In genomic region chr11:78193113-78193512, GRCm38 (mm10) we compare ENCODE assay signal across 9 mouse cellular contexts. TPM values are rescaled to one million over a fixed set of nuclear protein-coding genes. Genes with fewer than 3 reads are reported as not detected.
DNase-seq lines count a peak whose midpoint lies in the region; ATAC-seq lines count a peak whose summit lies in the region.
"Had no signal": no experiment of that assay in that cellular context is flagged by ENCODE, and none has a peak within 500 bp of the region (broad histone marks: within the 10 kb centered on the region; RNA-seq: fewer than 3 reads in every experiment).

TSS of gene Proca1 (plus strand) at chr11:78193392.

- peaks cover 23% of the 10 kb centered on the region for H3K4me1 ChIP-seq in kidney, embryonic 16.5 days (ENCODE audit: insufficient read depth, low read length)
- H3K4me1 ChIP-seq in embryonic facial prominence, embryonic 15.5 days: peaks cover 28% of the 10 kb centered on the region
- peaks cover 37% of the 10 kb centered on the region for H3K4me1 ChIP-seq in liver, embryonic 13.5 days (replicated peaks)

- no peaks in the 10 kb centered on the region for H3K27me3 ChIP-seq in kidney, embryonic 16.5 days (ENCODE audit: insufficient read depth, low read length)
- no peaks in the 10 kb centered on the region for H3K27me3 ChIP-seq in embryonic facial prominence, embryonic 15.5 days
- peaks cover 47% of the 10 kb centered on the region for H3K27me3 ChIP-seq in liver, embryonic 13.5 days

- no peak for ATAC-seq in kidney, embryonic 16.5 days (ENCODE audit: low FRiP score, low TSS enrichment)
- no peak for ATAC-seq in embryonic facial prominence, embryonic 15.5 days (ENCODE audit: insufficient number of reproducible peaks, low FRiP score, low TSS enrichment, low read depth)
- ATAC-seq in liver, embryonic 13.5 days (ENCODE audit: low read depth): no peak

- H3K9me3 ChIP-seq in kidney, embryonic 16.5 days (ENCODE audit: low read length): no peaks in the 10 kb centered on the region
- no peaks in the 10 kb centered on the region for H3K9me3 ChIP-seq in embryonic facial prominence, embryonic 15.5 days (replicated peaks)
- H3K9me3 ChIP-seq in liver, embryonic 13.5 days (replicated peaks): no peaks in the 10 kb centered on the region

- peak within 1 kb of the TSS; percentile 61 for H3K4me3 ChIP-seq in kidney, embryonic 16.5 days (ENCODE audit: low read length)
- peak within 1 kb of the TSS; percentile 55 for H3K4me3 ChIP-seq in embryonic facial prominence, embryonic 15.5 days (replicated peaks)
- peak within 1 kb of the TSS; percentile 62 for H3K4me3 ChIP-seq in liver, embryonic 13.5 days (replicated peaks)

- H3K36me3 ChIP-seq in kidney, embryonic 16.5 days (ENCODE audit: insufficient read depth, low read length): peaks cover 21% of the 10 kb centered on the region
- H3K36me3 ChIP-seq in embryonic facial prominence, embryonic 15.5 days: peaks cover 29% of the 10 kb centered on the region
- H3K36me3 ChIP-seq in liver, embryonic 13.5 days: peaks cover 4% of the 10 kb centered on the region; the same call in 1 of the 2 replicates

- DNase-seq in kidney, postnatal 4 days: no peak
- no peak for DNase-seq in adrenal gland, adult 8-10 months
- DNase-seq in liver, embryonic 13.5 days: no peak
- DNase-seq in T-cell, adult 2 months (ENCODE audit: low spot score): no peak
- no peak for DNase-seq in layer of hippocampus, adult 9-10 months (ENCODE audit: low spot score)
- no peak for DNase-seq in gastrocnemius, postnatal 10 days
- DNase-seq: layer of hippocampus, adult 9-11 months had no signal

- 71% methylated on average over 1 of the region's 1 CpGs for WGBS in kidney, embryonic 16.5 days
- WGBS in embryonic facial prominence, embryonic 15.5 days: 70% methylated on average over 1 of the region's 1 CpGs
- WGBS in liver, embryonic 13.5 days (ENCODE audit: insufficient replicate concordance): 55% methylated on average over 1 of the region's 1 CpGs

- H3K9ac ChIP-seq in kidney, embryonic 16.5 days (replicated peaks; ENCODE audit: low read length): peak within 1 kb of the TSS; percentile 64
- no peak within 1 kb of the TSS for H3K9ac ChIP-seq in embryonic facial prominence, embryonic 15.5 days
- H3K9ac ChIP-seq in liver, embryonic 13.5 days: no peak within 1 kb of the TSS

- H3K27ac ChIP-seq in kidney, embryonic 16.5 days (ENCODE audit: low read length): peak within 1 kb of the TSS; percentile 58; the same call in 1 of the 2 replicates
- peak within 1 kb of the TSS; percentile 49; the same call in 1 of the 2 replicates for H3K27ac ChIP-seq in embryonic facial prominence, embryonic 15.5 days (replicated peaks)
- H3K27ac ChIP-seq in liver, embryonic 13.5 days: no peak within 1 kb of the TSS

- peak within 1 kb of the TSS; percentile 75 for H3K4me2 ChIP-seq in kidney, embryonic 16.5 days (replicated peaks; ENCODE audit: low read depth, low read length)
- H3K4me2 ChIP-seq in embryonic facial prominence, embryonic 15.5 days (replicated peaks): peak within 1 kb of the TSS; percentile 81
- peak within 1 kb of the TSS; percentile 84 for H3K4me2 ChIP-seq in liver, embryonic 13.5 days

RNA-seq across cellular contexts. Expression of gene Proca1, which starts in this region (rescaled TPM):
- polyA plus RNA-seq in kidney, embryonic 16.5 days (2015; fragmentation: Nextera tagmentation; extraction: Ambion mirVana): 4.5 and 4.8 TPM in 2 replicates
- 10 to 100 TPM; 10.1 to 12.9 (median 11.9) TPM for total RNA-seq in adrenal gland, adult 8-10 months (2022)
- polyA plus RNA-seq in embryonic facial prominence, embryonic 15.5 days (2015; fragmentation: Nextera tagmentation; extraction: Ambion mirVana): 3.1 and 4.7 TPM in 2 replicates
- 0.44 and 0.65 TPM in 2 replicates for polyA plus RNA-seq in liver, embryonic 13.5 days (2015; fragmentation: Nextera tagmentation; extraction: Ambion mirVana)
- 1 to 10 TPM; 1.1 to 1.2 TPM for total RNA-seq in gastrocnemius, postnatal 10 days (2021)

Comparison
In these comparisons a context has a peak if more than half of its experiments do, and no peak if none do; other contexts are left out.
1. RNA of gene Proca1 (total RNA-seq): 10.1 to 12.9 TPM in adrenal gland, adult 8-10 months; 1.1 to 1.2 TPM in gastrocnemius, postnatal 10 days; every median in the first group is over 4 times any median in the second.
2. Peak in every context shown above with its lines, with median percentiles within 50 percentile points of each other: H3K4me2 ChIP-seq and H3K4me3 ChIP-seq.